Mouse (Mus musculus): Measurements from ENCODE around the gene P2rx7. TPM values are rescaled to one million over a fixed set of nuclear protein-coding genes. Genes with fewer than 3 reads are reported as not detected.
"Not testable (repeated sequence)": the region's sequence is repeated elsewhere in the genome, so short reads cannot be mapped to it uniquely, and the experiment has no call there.

Gene P2rx7
- polyA plus RNA-seq, 1 experiment from 2014 or later: 6.7 TPM

DNA sequence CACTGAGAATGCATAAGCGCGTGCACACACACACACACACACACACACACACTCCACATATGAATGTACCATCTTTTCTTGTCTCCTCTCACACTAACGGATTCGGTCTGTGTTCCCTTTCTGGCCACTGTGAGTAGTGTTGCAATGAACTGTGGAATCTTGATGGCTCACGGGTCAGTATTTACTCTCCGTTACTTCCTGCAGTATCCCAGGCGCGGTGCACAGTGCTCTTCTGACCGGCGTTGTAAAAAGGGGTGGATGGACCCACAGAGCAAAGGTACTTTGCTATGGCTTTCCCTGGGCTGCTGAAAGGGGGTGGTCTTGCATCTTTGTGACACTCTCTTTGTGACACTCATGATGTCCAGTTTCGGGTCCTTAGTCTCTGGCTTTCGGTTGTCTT, 13.1 kb downstream of the P2rx7 start:
- ATAC-seq: no peak
- no peaks in the 10 kb centered on the region for H3K9me3 ChIP-seq (ENCODE audit: low read length)

DNA sequence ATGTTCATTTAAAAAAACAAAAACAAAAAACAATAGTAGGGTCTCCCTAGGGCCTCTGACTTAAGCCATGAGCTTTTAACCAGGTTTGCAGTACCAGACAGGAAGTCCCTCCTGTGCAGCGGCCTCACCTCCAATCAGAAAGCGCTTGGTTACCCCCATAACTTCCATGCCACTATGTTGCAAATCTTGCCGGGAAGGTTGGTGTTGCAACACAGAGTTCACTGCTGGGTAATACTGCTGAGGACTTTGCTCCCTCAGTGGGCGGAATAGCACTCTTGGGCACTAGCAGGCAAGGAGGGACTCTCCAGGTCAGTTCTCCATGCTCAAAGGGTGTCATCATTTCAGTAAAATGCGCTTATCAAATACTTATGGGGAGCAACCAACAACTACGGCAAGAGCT, 18.8 kb downstream of the P2rx7 start:
- Histone ChIP-seq H3K27me3 (replicated peaks; ENCODE audit: insufficient read depth, low read length) (no peaks in the 10 kb centered on the region), H3K9me3 (ENCODE audit: low read length) (no peaks in the 10 kb centered on the region)
- no peak for TF ChIP-seq EP300 (IDR thresholded peaks at IDR 0.05)
- no peak for TF ChIP-seq CTCF (IDR thresholded peaks at IDR 0.05)

More for the DNA sequence above, 13.1 kb downstream of the P2rx7 start:
- Histone ChIP-seq H3K4me3 (ENCODE audit: low read depth, low read length) (no peak overlapping the region), H3K36me3 (ENCODE audit: insufficient read depth, low read length) (no peaks in the 10 kb centered on the region), H3K9ac (replicated peaks; ENCODE audit: low read depth) (no peak overlapping the region), H3K27me3 (replicated peaks; ENCODE audit: insufficient read depth, low read length) (no peaks in the 10 kb centered on the region), H3K4me2 (replicated peaks; ENCODE audit: low read depth, low read length) (no peak overlapping the region), H3K27ac (ENCODE audit: low read length) (no peak overlapping the region), H3K4me1 (ENCODE audit: insufficient read depth, low read depth, low read length) (0 out of 2 replicates have a peak, but pooled peaks cover 6% of the 10 kb centered on the region)
- TF ChIP-seq CTCF (IDR thresholded peaks at IDR 0.05) (no peak), EP300 (IDR thresholded peaks at IDR 0.05) (no peak)
- WGBS: 72% methylated on average over 12 of the region's 12 CpGs
- DNase-seq (ENCODE audit: low spot score): no peak

DNA sequence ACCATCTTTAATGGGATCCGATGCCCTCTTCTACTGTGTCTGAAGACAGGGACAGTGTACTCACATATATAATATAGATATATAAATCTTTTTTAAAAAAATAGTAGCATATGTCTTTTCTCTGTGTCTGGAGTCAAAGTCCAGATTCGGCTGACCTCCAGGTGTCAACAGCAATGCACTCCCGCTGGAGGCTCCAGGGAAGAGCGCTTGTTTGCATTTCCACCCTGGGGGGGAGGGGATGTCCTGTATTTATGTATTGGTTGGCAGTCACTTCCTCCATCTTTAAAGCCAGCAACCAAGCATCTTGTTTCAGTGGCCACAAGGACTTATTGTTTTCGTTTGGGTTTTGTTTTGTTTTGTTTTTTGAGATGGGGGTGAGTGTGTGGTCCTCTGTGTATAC, 21.3 kb downstream of the P2rx7 start:
- Histone ChIP-seq H3K9me3 (ENCODE audit: low read length) (no peaks in the 10 kb centered on the region), H3K27ac (ENCODE audit: low read length) (no peak overlapping the region), H3K27me3 (replicated peaks; ENCODE audit: insufficient read depth, low read length) (no peaks in the 10 kb centered on the region), H3K9ac (replicated peaks; ENCODE audit: low read depth) (no peak overlapping the region), H3K4me2 (replicated peaks; ENCODE audit: low read depth, low read length) (no peak overlapping the region), H3K4me3 (ENCODE audit: low read depth, low read length) (no peak overlapping the region), H3K4me1 (ENCODE audit: insufficient read depth, low read depth, low read length) (no peaks in the 10 kb centered on the region), H3K36me3 (ENCODE audit: insufficient read depth, low read length) (no peaks in the 10 kb centered on the region)
- DNase-seq (ENCODE audit: low spot score) (no peak), ATAC-seq (no peak)
- TF ChIP-seq EP300 (IDR thresholded peaks at IDR 0.05) (no peak), CTCF (IDR thresholded peaks at IDR 0.05) (no peak)
- 40% methylated on average over 5 of the region's 5 CpGs for WGBS

More for the DNA sequence above, 18.8 kb downstream of the P2rx7 start:
- Histone ChIP-seq H3K4me2 (replicated peaks; ENCODE audit: low read depth, low read length) (no peak overlapping the region), H3K4me1 (ENCODE audit: insufficient read depth, low read depth, low read length) (no peaks in the 10 kb centered on the region), H3K27ac (ENCODE audit: low read length) (no peak overlapping the region), H3K36me3 (ENCODE audit: insufficient read depth, low read length) (no peaks in the 10 kb centered on the region), H3K4me3 (ENCODE audit: low read depth, low read length) (no peak overlapping the region), H3K9ac (replicated peaks; ENCODE audit: low read depth) (no peak overlapping the region)
- ATAC-seq (no peak), DNase-seq (ENCODE audit: low spot score) (no peak)
- WGBS: 90% methylated on average over 6 of the region's 6 CpGs

DNA sequence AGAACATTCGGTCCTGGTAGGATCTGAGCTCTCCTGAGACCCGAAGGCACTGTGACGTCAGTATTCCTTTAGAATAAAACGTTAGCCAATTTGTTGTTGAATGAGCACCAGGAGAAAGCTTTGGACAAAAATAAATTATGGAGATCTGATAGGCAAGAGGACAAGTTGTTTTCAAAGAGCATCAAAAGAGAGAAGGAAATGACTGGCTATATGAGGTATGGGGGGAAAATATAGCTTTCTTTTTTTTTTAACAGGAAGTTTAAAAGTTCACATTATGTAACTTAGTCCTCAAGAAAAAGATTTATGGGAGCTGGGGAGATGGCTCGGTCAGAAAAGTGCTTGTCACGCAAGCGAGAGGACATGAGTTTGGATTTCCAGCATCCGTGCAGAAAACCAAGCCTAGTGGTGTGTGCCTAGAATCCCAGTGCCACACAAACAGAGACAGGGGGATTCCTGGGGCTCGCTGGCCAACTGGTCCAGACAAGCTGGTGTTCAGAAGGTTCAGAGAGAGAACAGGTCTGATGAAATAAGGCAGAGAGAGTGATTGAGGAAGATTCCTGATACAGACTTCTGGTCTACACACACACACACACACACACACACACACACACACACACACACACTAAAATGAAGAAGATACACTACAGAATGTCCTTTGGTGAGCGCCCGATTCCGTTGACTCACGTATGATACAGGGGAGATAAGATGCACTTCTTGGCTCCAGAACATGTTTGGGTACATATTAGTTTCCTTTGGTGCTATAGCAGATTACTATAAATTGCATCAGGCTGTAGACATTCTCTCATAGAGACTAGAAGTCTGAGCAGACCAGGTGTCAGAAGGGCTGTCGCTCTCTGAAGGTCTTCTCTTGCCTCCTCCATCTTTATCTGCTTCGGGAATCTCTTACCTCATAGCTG, 25.5 kb downstream of the P2rx7 start:
- peak; percentile 30 for DNase-seq (ENCODE audit: low spot score)
- Histone ChIP-seq H3K4me3 (ENCODE audit: low read depth, low read length) (no peak overlapping the region), H3K4me1 (ENCODE audit: insufficient read depth, low read depth, low read length) (no peaks in the 10 kb centered on the region), H3K27ac (ENCODE audit: low read length) (no peak overlapping the region), H3K9me3 (ENCODE audit: low read length) (no peaks in the 10 kb centered on the region), H3K27me3 (replicated peaks; ENCODE audit: insufficient read depth, low read length) (no peaks in the 10 kb centered on the region), H3K4me2 (replicated peaks; ENCODE audit: low read depth, low read length) (no peak overlapping the region), H3K36me3 (ENCODE audit: insufficient read depth, low read length) (no peaks in the 10 kb centered on the region), H3K9ac (replicated peaks; ENCODE audit: low read depth) (no peak overlapping the region)
- TF ChIP-seq EP300 (IDR thresholded peaks at IDR 0.05): peak; percentile 64
- no peak for TF ChIP-seq CTCF (IDR thresholded peaks at IDR 0.05)
- WGBS: 51% methylated on average over 15 of the region's 15 CpGs
- peak; percentile 28; the same call in 1 of the 2 replicates for ATAC-seq

DNA sequence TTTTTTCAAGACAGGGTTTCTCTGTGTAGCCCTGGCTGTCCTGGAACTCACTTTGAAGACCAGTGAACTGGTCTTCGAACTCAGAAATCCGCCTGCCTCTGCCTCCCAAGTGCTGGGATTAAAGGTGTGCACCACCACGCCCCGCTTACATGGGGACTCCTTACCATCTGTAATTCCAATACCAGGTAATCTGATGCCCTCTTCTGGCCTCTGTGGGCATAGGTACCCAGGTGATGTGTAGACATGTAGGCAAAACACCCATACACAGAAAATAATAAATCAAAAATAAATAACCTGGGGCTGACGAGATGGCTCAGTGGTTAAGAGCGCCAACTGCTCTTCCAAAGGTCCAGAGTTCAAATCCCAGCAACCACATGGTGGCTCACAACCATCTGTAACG, 27.9 kb downstream of the P2rx7 start:
- H3K27ac ChIP-seq (ENCODE audit: low read length); DNase-seq (ENCODE audit: low spot score); H3K9me3 ChIP-seq (ENCODE audit: low read length); H3K36me3 ChIP-seq (ENCODE audit: insufficient read depth, low read length); ATAC-seq; H3K4me1 ChIP-seq (ENCODE audit: insufficient read depth, low read depth, low read length); H3K4me3 ChIP-seq (ENCODE audit: low read depth, low read length); H3K4me2 ChIP-seq (replicated peaks; ENCODE audit: low read depth, low read length); H3K9ac ChIP-seq (replicated peaks; ENCODE audit: low read depth); H3K27me3 ChIP-seq (replicated peaks; ENCODE audit: insufficient read depth, low read length): not testable (repeated sequence)
- WGBS: 77% methylated on average over 7 of the region's 7 CpGs
- peak; percentile 35 for TF ChIP-seq CTCF (IDR thresholded peaks at IDR 0.05)

DNA sequence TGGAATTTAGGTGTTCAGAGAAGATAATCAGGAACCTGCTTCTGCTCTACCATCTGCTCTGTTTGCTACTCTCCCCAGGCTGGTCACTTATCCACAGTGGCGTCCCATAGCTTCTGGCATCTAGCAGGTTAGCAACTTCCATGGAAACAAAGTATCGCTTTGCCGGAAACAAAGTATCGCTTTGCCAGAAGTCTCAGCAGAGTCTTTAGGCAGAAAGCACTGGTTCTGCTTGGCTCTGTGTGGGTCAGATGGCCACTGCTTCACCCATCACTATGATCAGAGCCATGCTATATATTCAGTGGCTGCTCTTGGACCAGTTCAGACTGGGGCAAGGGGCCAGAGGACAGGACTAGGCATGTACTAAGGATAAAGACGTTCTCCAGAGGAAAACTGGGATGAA, 28.6 kb downstream of the P2rx7 start:
- no peaks in the 10 kb centered on the region for H3K27me3 ChIP-seq (replicated peaks; ENCODE audit: insufficient read depth, low read length)
- no peak overlapping the region for H3K4me2 ChIP-seq (replicated peaks; ENCODE audit: low read depth, low read length)
- no peaks in the 10 kb centered on the region for H3K9me3 ChIP-seq (ENCODE audit: low read length)
- ATAC-seq: no peak
- no peaks in the 10 kb centered on the region for H3K36me3 ChIP-seq (ENCODE audit: insufficient read depth, low read length)
- TF ChIP-seq EP300 (IDR thresholded peaks at IDR 0.05) (no peak), CTCF (IDR thresholded peaks at IDR 0.05) (no peak)
- no peak overlapping the region for H3K4me3 ChIP-seq (ENCODE audit: low read depth, low read length)
- H3K4me1 ChIP-seq (ENCODE audit: insufficient read depth, low read depth, low read length): no peaks in the 10 kb centered on the region
- DNase-seq (ENCODE audit: low spot score): no peak
- no peak overlapping the region for H3K27ac ChIP-seq (ENCODE audit: low read length)
- no peak overlapping the region for H3K9ac ChIP-seq (replicated peaks; ENCODE audit: low read depth)
- WGBS: 88% methylated on average over 5 of the region's 5 CpGs

All from lung, postnatal 0 days (tissue).